Mouse (Mus musculus) 3T3-L1 (cell line): ENCODE measurements at regions not wholly inside any gene's neighbourhood (a gene's known extent, or its start where the extent isn't known, plus 50 kb on each side); places are given as distances from the start of the nearest gene placed in this dataset.

ENCODE experiments used
- DNase-seq: peaks from one replicate; pipeline ENCODE4 v3.0.0-alpha.2; 2015; ENCODE audit warnings: low read depth, low spot score

DNA sequence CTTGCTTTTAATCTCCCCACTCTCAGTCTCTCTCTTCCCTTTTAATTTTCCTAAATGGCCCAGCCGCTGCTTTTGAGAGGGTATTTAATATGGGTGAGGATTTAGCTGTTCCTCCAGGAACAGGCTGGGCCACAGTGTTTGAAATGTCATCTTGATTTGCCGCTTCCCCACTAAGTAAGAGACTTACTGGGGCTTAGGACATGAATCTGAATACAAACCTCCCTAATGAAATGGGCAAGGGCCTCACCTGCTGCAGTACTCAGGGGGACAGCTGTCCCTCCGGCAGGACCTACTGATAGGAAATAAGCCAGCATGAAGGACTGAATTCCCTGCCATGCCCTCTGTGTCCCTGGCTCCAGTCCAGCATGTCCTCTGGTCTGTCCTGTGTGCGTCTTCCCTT lies 50.6 kb upstream of the Prr23a1 start:
- no peak for DNase-seq

DNA sequence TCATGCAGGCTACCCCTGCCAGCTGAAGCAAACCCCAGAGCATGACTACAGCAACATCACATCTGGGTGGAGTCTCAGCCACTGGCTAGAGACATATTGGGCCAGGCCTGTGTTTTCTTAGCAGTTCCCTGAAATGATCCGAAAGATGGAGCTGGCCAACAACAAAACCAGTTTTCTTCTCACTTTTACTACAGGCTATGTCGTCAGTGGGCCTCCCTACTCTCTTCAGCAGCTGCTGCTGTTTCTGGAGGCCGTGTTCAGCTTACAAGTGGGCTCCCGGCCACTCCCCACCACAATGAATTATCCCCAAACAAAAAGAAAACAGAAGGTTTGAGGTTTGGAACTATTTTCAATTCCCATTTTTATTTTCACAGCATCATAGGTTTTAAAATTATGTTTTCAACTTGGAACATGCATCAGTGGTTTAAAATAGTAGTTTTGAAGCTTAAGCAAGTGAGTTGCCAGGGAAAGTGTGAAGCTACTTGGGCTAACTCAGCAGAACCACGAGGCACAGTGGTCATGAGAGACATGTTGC lies 68.6 kb upstream of the Prr23a1 start:
- DNase-seq = no peak

DNA sequence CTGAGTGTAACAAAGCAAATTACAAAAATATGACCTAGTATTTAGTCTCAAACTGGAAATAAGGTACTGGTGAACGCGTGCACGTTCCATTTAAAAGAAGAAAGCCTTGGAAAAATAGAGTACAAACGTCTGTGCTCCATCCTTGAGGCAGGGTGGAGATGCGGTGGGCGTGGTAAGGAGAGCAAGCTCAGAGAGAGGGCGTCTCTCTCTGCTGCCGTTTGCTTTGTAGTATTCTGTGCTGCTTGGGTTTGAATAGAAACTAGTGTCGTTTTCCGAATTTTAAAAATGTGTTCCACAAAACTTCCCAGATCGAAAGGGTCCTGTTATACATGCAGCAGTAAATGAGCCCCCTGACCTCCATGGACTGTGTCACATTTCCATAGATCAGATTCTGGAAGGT lies 69.1 kb upstream of the Prr23a1 start:
- DNase-seq = no peak

DNA sequence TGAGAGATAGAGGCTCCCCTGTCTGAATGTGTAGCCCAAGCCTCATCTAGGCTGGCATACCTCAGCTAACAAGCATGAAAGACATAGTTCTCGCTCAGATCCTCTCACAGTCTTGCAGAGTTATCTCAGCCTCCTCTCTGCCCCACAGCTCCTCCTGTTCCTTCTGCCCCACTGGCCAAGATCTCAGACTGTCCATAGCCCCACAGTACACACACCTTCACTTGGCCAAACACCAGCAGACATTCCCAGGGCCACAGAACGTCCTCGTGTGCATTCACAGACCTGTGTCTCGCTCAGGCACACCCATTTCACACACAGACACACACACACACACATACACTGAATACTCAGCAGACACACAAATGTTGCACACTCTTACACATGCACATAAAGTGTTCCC lies 87.5 kb upstream of the Prr23a1 start:
- DNase-seq = no peak

DNA sequence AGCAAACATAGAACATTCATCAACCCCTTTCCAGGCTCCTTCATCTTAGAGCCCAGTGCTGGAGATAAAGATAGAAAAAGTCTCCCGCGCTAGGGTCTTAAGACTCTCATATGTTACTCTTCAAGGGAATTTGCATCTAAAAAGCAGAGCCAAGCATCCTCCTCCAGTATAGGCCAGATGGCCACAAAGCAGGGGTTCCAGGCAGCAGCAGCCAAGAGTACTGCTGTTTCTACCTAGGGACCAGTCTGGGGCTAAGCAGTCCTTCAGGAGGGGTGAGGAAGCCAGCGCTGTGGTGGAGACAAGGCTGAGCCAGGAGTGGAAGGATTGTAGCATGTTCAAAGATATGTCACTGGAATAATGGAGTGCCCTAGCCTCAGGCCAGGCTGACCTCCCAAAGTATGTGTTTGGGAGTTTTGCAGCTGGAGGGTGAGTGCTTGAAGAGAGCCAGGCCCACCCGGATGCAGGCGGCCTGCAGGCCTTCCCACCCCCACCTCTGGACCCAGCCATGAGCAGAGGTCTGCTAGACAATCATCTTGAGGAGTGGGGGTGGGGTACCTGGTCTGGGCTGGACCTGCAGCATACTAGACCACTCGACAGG lies 88.8 kb upstream of the Prr23a1 start:
- no peak for DNase-seq

DNA sequence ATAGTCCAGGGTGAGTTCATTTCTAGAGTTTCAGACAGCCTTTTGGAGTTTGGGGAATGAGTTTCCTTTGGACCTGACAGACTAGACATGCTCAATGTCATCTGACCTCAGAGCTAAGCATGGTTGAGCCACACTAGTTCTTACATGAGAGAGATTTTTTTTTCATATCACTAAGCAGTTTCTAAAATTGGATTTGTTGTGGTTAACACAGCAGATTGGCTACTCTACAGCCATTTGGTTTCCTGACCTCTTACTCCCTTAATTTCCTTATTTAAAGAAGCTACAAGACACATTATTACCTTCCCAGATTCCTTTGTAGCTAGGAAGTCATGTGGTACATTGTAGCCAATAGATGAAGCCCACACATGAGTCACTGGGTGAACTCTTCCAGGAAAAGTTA lies 98.5 kb upstream of the Prr23a1 start:
- DNase-seq = no peak

DNA sequence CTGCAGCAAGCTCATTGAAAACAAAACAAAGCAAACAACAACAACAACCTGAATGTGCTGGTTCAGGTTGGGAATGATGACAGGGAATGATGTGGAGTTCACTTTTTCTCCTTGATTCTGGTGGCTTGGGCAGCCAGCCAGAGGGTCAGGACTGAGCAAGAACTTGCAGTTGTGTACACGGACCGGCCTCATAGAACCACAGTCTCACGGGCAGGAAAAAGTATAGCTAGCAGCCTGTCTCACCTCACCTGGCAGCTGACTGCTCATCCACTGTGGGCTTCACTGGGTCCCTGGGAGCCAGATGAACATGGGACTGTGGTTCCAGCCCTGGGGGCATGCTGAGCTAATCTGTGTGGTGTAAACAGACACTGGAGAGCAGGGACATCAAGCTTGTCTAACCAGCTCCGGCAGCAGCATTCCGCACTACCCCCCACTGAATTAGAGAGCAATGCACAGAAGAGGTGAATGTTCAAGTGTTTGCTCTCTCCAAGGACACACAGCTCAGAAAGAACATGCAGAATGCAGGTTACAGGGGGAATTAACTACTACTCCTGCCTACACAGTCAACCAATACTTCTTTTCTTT lies 114.9 kb upstream of the Prr23a1 start:
- no peak for DNase-seq

DNA sequence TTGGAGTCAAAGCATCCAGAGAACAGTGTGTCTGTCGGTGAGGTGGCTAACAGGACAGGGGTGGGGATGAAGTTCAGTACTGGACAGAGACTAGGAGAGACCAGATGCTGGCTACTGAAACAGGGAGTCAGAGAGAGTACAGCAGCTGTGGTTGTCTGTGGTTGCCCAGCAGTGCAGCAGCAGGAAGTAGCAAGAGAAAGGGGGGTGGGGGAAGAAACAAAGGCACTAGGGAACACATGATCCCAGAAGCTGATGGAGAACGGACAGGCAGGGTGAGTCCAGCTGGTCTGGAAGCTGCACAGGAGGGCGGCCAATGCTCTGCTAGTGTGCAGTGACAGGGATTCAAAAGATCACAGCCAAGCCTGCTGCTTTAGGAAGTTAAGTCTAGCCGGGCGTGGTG lies 115.7 kb upstream of the Prr23a1 start:
- no peak for DNase-seq

DNA sequence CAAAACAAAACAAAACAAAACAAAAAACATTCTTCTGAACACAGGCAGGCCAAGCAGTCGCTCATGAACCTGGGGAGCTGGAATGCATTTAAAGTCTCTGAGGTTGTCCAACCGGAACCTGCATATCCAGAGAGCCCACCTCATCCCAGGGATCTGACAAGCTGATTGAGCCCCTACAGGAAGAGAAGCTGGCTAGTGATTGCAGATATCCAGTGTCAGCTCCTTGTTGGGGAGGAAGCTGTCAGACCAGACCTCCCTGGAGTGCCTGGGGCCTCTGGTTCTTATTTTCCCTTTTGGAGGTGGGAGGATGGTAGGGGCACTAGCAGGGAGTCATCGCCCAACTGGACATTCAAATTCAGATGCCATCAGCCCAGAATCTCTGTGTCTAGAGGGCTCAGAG lies 119.4 kb upstream of the Prr23a1 start:
- no peak for DNase-seq

DNA sequence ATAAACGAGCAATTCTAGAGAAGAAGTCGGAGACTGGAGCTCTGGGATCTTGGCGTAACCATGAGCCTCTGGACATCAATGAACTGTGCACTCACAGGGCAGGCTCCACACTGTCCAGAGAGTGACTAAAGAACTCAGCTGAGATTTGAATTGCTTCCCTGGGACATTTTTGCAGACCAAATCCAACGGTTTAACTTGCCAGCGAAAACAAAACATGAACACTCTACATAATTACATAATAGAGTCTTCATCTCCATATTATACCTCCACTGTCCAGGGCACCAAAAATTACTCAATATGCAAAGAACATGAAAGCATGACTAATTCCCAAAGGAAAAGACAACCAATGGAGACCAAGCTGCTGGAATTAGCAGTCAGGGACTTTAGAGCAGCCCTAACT lies 119.9 kb upstream of the Mrps22 start:
- no peak for DNase-seq

DNA sequence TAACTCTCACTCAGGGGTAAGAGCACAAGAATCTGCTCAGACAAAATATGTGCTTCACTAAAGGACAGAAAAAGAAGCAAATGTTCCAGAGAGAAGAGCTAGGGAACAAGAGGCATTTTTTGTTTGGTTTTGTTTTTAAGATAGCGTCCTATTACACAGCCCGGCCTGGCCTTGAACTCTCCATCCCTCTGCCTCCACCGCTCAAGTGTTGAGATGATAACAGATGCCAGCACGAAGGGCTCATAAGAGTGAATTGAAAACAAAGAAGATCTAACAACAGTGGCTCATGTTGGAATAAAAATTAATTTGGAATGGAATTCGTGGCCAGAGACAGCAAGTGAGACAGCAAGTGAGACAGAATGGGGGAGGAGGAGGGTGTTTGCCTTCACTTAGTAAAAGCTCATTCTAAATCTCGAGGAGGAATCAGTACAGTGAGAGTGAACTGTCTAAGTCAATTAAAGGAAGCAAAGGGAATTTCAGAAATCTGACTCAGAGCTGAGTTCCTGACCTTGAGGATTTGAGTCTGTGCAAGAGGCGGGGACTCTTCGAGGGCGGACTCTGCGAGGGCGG lies 116.3 kb upstream of the Mrps22 start:
- no peak for DNase-seq

DNA sequence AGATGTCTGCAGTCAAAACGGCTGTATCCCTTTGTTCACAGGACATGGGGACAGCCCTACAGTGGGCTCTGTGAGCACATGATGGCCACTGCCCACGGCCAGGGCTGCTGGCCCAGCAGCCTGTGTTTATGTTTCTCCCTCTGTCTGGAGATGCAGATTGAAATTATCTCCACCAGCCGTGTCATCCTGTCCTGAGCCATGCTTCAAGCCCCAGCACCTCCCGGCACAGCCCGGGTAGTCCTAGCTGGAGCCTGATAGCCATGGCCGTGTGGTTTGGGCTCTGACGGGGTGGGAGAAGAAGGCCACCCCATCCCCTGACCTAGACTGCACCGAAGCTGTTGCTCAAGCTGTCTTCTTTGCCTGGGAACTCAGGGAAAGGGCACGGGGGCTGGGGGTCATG lies 113.2 kb upstream of the Mrps22 start:
- DNase-seq = no peak

DNA sequence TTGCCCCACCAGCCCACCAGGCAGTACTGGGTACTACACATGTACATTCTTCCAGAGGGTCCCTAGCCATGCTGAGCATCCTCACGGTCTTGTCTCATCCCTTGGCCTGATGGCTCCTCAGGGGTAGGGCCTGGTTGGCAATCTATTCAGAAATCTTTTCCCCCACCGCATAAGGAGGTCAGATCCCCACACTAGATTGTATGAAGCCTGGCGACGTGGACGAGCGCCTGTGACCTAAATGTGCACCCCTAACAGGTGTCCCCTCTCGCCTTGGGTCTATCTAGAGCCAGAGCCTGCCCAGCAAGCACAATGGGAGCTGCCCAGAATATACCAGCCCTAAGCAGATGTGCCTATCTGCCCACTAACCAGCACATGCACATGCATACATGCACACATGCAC lies 111.4 kb upstream of the Mrps22 start:
- DNase-seq = no peak

DNA sequence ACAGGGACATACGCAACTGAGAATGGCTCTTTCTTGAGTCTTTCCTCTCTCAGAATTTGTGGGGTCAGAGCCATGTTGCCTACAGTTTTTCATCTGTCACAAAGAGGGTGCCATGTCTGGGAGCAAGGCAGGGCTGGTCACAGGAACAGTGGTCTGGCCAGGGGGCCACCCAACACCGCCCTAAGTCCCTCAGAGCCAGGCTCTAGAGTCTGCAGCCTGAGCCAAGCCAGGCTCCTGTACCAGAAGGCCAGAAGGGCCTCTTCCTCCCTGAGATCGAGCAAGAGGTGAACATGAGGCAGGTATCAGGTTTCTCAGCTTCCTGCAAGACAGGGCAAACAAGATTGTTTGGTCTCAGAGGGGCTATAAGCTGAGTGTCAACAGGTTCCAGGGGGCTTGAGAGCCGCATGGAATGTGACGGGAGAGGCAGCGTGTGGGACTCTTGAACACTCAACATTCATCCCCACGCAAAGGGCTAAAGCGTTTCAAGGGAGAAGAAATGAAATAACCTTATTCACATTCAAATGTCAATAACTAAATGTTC lies 110.6 kb upstream of the Mrps22 start:
- no peak for DNase-seq

DNA sequence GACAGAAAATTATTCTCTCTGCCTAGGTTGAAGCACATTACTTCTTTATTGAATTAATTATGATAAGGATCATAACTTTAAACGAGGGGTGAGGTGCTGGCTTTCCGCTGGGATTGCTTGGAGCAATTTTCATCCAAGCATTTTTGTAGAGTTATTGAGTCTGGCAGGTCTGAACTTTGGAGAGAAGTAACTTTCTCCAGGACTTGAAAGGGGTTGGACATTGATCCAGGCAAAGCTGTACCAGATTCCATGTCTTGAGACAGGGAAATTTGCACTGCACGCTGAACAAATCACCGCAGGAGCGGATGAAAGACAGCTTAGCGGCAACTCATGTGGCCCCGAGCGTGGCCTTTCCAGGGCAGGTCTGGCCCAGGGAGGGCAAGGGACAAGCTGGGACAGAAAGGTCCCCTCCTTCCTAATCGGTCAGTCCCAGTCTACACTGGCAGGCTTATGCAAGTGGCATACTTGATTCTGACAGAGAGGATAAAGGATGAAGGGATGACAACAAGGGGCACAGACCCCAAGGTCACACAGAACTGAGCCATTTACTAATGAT lies 108.8 kb upstream of the Mrps22 start:
- no peak for DNase-seq

DNA sequence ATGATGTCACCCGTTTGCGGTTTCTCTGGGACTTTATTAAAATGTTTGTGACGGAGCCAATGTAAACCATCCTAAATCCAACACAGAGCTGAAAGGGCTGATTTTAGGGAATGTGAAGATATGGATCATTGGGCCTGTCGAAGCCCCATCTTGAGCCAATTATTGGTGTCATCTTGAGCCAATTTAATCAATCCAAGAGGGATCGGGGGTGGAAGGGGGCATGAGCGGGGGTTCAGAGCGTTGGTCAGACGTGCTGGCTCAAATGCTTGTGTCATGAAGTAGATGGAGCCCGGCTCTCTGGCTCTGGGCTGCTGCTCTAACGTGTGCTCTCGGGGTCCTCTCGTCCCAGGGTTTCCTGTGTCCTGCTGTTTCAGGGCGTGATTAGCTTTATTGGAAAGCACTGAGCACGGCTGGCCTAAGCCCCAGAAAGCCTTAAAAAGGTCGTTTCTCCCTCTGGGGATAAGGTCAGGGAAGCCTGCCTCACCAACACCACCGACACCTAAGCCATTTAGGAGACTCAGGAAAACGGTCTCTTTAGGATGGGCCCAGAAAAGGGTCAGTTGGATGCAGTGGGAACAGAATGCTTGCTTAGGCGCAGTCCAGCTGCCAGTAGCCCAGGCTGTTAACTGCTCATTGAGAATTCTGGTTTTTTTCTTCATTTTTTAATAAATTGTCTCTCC lies 106.7 kb upstream of the Mrps22 start:
- no peak for DNase-seq

DNA sequence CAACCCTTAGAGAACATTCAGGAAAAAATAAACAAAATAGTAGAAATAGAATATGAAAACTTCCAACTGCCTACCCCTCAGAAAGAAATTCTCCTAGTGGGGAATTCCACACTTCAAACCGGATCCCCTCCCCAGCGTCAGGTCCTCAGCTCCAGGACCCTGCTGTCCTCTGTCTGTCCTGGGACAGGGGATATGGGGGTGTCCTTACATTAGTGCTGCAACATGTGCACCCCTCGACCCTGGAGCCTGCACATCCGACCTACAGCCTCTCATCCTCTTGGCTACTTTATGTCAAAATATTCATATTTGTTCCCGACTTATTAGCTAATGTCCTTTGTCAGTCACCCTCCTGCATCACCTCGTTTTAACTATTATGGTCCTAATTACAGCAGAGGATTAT lies 106.0 kb upstream of the Mrps22 start:
- DNase-seq = no peak

DNA sequence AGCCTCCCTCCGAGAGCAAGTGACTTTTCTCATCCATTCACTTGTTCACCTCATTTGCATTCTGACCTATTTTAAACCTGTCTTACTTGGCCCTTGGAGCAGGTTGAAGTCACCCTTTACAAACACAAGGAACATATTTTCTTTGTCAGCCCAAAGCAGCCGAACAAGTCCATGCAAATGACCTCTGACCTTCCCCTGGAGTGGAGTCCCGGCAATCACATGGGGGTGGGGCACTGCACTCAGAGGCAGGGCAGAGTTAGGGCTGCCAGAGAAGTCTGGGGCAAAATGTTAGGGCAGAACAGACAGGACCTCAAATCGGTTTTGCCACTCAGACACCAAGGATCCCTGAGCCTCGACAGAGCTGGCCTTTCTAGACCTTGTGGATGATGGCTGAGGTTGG lies 102.7 kb upstream of the Mrps22 start:
- DNase-seq = no peak

DNA sequence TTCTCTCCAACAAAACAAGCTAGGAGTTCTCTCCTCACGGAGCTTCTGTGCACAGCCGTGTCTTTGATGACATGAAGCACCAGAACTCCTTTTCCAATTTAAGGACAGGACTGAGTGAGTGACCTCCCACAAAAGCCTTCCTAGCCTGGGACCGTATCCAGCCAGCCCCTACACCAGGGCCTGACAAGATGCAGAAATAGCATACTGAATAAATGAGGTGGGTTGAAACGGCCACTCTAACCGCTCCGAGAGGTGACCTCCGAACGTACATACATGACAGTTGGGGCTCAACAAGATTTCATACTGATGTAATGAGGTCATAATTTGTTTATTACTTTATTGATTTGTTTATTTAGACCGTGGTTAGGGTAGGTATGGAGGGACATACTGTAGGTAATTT lies 101.9 kb upstream of the Mrps22 start:
- DNase-seq = no peak

DNA sequence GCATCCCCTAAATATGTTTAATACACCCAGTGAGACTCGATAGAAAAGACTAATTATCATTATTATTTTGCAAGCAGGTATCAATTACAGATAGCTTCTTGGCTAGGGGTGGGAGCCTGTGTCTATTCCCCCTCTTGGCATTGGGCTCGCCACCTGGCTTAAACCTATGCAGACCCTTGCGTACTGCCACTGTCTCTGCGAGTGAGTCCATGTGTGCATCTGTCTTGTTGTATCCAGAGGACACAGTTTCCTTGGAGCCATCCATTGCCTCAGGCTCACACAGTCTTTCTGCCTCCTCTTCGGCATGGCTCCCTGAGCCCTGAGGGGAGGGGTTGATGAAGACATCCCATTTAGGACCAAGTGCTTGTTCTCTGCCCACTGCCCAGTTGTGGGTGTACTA lies 99.1 kb upstream of the Mrps22 start:
- no peak for DNase-seq

DNA sequence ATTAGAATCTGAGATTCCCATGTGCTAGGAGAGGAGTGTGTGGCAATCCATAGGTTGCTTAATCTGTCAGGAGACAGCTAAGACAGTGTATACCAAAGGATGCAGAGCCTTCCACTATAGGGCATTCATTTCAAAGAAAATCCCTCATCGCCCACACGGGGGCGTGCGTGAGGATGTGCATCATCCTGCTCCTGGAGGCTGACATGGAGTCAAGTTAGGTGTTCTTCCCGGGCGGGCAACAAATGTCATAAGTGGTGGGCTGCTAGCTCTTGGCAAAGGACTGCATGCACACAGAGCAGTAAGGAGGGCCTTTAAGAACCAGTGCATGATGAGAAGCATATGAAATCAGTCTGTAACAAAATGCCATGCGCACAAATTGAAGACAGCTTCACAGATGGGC lies 95.7 kb upstream of the Mrps22 start:
- DNase-seq = no peak

DNA sequence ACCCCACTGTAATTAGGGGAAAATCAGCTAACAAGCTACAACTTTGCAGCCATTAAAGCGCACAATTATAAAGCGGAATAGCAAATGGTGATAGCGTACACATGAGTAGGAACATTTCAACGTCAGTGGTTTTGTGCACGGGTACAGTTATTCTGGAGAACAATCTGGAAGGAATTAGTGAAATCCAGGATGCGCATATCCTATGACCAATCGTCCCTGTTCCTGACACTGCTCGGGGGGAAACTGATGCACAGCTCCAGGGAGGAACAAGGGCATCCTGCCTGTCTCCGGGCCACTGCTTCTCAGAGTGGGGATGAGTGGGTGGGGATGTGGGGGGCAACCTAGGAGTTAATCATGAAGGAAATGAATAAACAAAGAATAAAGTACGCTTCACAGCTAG lies 93.6 kb upstream of the Mrps22 start:
- no peak for DNase-seq
